Mouse (Mus musculus): ENCODE data around the gene Zfp217.

DNA sequence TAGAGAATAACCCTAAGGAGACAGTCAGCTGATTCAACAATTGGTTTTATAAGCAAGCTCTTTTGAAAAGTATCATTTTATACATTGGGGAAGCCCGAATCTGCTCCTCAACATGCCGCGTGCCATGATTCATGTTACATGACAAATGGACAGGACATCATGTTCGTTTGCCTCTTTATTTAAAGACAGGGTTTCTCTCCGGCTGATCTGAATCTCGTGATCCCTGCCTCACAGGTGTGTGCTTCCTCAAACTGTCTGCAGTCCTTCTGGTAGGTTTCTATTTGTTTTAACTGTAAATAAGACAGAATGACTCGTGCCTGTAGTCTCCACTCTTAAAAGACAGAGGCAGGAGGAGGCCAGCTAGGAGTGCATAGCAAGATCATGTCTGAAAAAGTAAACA lies 925 bp upstream of the Zfp217 start:
- TF ChIP-seq TAL1 (IDR thresholded peaks at IDR 0.05; ENCODE audit: low read length) = no peak
- no peak for TF ChIP-seq GATA1 (IDR thresholded peaks at IDR 0.05; ENCODE audit: low read length)

All from erythroblast, embryonic 14.5 days (primary cell).